Mouse (Mus musculus) NIH3T3 (cell line): Measurements from ENCODE around the gene Ifnar1.
"Not testable (repeated sequence)": the region's sequence is repeated elsewhere in the genome, so short reads cannot be mapped to it uniquely, and the experiment has no call there.

Source experiments
- DNase-seq: peaks from one replicate; pipeline ENCODE4 v3.0.0-alpha.2; 2012; ENCODE audit warnings: low read depth

The Ifnar1 gene

DNA sequence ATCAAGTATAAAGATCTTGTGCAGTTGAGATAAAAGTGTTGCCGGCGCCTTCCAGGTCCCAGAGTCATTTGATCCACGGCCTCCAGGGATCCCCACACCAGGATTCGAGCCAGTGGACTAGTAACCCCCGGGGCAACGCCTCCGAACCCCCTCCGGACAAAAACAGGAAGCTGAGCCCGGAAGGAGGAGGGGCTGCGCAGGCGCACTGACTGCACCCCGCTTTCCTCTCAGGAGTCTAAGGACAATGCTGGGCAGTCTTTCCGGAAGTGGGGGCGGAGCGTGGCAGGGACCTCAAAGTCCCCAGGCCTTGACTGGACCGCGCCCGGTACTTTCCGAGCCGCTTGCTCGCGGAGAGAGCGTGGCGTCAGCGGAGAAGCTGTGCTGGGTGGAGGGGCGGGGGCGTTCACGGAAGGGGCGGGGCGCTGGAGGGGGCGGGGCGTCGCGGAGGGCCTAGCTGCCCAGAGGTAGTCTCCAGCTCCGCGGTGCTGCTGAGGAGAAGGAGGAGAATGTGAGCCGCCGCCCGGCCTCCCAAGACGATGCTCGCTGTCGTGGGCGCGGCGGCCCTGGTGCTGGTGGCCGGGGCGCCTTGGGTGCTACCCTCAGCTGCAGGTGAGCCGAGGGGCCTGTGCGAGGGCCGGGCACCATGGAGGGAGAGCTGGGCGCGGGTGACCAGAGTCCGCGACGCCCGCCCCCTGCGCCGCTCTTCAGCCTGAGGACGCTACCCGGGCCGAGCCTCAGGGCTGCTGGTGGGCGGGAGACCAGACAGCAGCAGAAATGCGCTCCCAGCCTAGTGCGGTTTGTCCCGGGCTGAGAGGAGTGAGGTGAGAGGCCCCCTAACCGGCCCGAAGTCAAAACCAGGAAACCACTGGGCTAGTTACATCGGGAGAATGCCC, at the start of gene Ifnar1:
Gene Ifnar1, plus strand, starts transcription at position 431 of the 893 bp plus-strand sequence.
- DNase-seq: peak; percentile 98

GRCm38 (mm10) chr16:91438081-91438480, 47.0 kb upstream of the Ifnar1 start:
- DNase-seq: no peak

DNA sequence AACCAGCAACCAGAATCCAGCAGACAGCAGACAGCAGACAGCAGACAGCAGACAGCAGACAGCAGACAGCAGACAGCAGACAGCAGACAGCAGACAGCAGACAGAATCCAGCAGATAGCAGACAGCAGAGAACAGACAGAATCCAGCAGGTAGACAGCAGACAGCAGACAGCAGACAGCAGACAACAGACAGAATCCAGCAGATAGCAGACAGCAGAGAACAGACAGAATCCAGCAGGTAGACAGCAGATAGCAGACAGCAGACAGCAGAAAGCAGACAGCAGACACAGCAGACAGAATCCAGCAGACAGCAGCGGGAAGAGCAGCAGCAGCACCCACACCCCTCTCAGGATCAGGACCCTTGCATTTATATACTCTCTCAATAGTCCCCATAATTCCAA, 46.4 kb upstream of the Ifnar1 start:
- not testable (repeated sequence) for DNase-seq

- peak; percentile 82 for DNase-seq
Observed at GRCm38 (mm10) chr16:91441366-91441765, 43.7 kb upstream of the Ifnar1 start.

DNA sequence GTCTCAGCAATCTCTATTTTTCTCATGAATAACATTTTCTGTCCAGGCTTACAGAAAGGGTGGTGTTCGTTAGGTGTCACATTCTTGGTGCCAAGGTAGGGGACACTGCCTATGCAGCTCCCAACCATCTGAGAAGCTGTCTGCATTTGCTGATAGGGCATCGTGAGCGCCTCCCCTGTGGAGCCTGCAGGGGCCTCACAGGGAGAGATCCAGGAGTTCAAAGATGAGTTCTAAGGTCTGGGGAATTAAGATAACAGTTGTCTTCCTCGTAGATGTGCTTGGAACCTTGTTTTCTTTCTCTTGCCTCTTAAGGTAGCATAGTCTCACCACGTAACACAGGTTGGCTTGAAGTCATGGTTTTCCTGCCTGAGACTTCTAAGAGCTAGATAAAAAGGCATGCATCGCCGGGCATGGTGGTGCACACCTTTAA, 43.2 kb upstream of the Ifnar1 start:
- no peak for DNase-seq

GRCm38 (mm10) chr16:91442446-91442845, 42.6 kb upstream of the Ifnar1 start:
- DNase-seq: no peak

GRCm38 (mm10) chr16:91443211-91443611, 41.8 kb upstream of the Ifnar1 start:
- no peak for DNase-seq

GRCm38 (mm10) chr16:91444847-91445246, 40.2 kb upstream of the Ifnar1 start:
- no peak for DNase-seq

DNA sequence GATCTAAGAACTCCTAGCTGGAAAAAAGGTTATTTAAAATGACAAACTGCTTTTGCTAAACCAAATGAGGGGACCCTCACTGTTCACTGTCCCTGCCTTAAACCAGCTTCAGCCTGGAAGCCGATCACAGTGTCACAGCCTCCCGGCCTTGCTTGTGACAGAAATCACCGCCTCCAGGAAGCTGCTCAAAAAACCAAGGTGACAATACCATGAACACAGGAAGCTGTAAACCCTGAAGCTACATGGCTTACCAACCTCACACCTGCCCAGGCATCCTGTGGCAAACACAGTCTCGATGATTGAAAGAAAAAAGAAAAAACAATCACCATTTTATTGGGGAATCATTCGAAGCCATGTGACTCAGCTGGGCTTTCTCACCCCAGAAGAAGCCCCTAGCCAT, 39.5 kb upstream of the Ifnar1 start:
- no peak for DNase-seq

DNA sequence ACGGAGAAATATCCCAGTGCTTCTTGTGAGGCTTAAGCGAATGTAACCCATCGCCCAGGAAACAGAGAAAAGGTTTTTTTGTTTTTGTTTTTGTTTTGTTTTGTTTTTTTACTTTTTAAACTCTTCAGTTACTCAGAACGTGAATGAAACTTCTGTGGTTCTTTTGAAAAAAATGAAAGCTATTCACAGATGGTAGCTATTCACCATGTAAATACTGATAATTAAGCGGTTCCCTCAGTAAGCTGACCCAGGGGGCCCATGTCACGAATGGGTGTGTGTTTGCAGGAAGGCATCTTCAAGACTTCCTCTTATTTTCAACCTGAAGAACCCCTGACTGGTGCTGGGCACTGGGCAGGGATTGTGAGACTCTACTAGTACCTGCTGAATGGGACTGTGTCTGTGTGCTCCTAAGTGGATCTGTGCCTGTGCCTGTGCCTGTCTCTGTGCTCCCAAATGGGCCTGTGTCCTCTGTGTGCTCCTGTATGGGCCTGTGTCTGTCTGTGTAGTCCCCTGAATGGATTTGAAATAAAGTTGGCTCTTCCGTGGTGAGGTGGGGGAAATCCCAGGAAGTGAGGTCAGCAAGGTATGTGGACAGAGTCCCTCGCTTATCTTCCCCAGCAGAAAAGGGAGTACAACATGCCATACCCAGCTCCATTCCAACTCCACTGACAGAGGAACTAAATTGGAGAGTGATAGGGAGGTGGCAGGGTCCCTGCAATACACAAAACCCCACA, 38.1 kb upstream of the Ifnar1 start:
- no peak for DNase-seq

DNA sequence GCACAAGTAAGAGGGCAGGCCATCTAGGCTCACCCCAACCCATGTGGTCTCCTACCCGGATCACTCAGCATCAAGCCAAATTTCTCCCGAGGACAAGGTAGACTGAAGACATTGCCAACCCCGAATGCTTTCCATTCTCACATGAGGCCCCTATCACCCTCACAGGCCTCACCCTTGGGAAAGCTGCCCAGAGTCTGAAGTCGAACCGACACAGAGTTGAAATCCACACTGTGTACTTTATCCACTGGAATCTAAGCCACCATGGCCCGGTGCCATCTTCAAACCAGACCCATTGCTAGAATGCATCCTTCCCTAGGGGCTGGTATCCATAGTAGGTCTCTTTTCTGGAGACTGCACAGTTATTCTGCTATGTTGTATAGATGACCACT, 37.5 kb upstream of the Ifnar1 start:
- peak; percentile 55 for DNase-seq

DNA sequence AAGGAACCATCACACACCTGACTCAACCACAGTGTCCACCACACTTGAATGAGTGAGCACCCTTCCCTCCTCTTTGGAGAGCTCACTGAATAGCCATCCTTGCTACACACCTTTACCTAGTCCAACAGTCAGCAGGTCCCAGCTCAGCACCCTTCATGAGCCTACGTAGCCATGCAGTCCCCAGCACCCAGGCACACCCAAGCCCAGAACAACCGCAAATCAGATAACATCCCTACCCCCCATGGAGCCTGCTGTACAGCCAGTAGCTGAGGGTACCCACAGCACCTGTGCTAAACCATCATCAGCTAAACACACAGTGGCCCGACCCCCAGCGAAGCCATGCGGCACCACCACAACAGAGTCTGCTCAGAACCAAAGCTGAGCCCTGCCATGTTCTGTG, 37.0 kb upstream of the Ifnar1 start:
- DNase-seq: no peak

- no peak for DNase-seq
Observed at GRCm38 (mm10) chr16:91448895-91449294, 36.1 kb upstream of the Ifnar1 start.

- DNase-seq: no peak
Observed at GRCm38 (mm10) chr16:91450137-91451064, 34.6 kb upstream of the Ifnar1 start.

GRCm38 (mm10) chr16:91451949-91452348, 33.1 kb upstream of the Ifnar1 start:
- no peak for DNase-seq

GRCm38 (mm10) chr16:91452363-91452896, 32.6 kb upstream of the Ifnar1 start:
- DNase-seq: peak; percentile 68

- no peak for DNase-seq
Observed at GRCm38 (mm10) chr16:91455868-91456267, 29.2 kb upstream of the Ifnar1 start.

GRCm38 (mm10) chr16:91458301-91458746, 26.7 kb upstream of the Ifnar1 start:
- no peak for DNase-seq

DNA sequence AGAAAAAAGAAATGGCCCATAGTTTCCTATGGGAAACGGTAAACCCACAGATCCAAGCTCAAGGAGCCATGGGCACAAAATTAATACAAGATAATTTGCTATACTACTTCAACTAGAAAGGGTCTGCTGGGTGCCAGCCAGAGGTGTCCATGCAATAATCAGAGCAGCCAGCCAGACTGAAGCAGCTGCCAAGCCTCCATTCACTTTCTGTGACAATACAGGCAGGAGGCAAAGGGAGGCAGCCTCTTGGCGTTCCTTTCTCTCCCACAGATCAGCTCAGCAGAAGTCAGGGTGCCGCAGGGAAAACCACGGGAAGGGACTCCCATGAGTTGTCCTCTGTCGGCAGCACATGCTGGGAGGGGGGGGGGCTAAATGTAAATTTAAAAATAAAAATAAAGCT, 26.1 kb upstream of the Ifnar1 start:
- no peak for DNase-seq

GRCm38 (mm10) chr16:91459396-91459795, 25.6 kb upstream of the Ifnar1 start:
- DNase-seq: no peak

DNA sequence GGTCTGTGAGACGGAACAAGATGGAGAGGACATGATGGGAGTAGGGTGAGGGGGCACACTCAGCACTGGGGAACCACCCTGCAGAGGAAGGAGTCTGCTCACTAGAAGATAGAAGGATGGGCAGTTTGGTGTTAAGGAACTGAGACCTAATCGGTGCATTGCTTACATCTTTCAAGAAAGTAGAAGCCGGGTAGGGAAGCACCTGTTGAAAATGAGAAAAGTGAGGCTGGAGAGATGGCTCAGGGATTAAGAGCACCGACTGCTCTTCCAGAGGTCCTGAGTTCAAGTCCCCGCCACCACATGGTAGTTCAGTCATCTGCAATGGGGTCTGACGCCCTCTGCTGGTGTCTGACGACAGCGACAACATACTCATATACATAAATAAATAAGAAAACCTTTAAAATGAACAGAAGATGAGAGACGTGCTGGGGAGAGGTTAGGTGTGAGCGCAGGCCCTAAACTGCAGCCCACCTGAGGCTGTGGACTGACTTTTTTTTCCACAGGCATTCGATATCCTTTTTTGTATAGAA, 25.1 kb upstream of the Ifnar1 start:
- DNase-seq: peak; percentile 28
